Mouse (Mus musculus): ENCODE measurements around the gene Gm6993.

- TF ChIP-seq CTCF (IDR thresholded peaks at IDR 0.05; ENCODE audit: low read depth) (no peak), EP300 (IDR thresholded peaks at IDR 0.05; ENCODE audit: low read depth) (no peak)
Measured at GRCm38 (mm10) chr12:31235018-31235417, 5.6 kb upstream of the Gm6993 start.
